Mouse (Mus musculus): ENCODE results near the gene Phlda3. TPM values are rescaled to one million over a fixed set of nuclear protein-coding genes. Genes with fewer than 3 reads are reported as not detected.
A peak's percentile ranks its signal among the peaks of the same experiment; 100 is the strongest.

Gene Phlda3
- total and polyA plus RNA-seq, 2 experiments from 2014 or later = 65.5 to 130 TPM

DNA sequence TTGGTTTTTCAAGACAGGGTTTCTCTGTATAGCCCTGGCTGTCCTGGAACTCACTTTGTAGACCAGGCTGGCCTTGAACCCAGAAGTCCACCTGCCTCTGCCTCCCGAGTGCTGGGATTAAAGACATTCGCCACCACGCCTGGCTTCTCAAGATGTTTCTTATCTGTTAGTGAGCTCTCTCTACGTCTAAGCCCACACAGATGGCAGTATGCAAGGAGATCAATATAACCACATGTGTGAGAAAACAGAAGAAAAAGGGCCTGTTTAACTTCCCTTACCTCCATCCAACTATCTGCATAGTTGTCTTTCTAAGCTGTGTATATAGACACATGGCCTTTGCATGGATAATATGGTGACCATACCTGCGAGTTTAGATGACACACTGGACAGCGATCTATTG lies 40.6 kb upstream of the Phlda3 start:
- TF ChIP-seq EP300 (IDR thresholded peaks at IDR 0.05; ENCODE audit: low read depth) (no peak), CTCF (IDR thresholded peaks at IDR 0.05; ENCODE audit: low read depth) (no peak)
- no peaks in the 10 kb centered on the region for H3K27me3 ChIP-seq (ENCODE audit: control insufficient read depth, insufficient read depth, low read length)
- 91% methylated on average over 6 of the region's 6 CpGs for WGBS
- ATAC-seq (ENCODE audit: insufficient read depth, low read depth) = no peak
- no peak overlapping the region for H3K4me3 ChIP-seq (ENCODE audit: low read depth, low read length)
- no peak overlapping the region for H3K9ac ChIP-seq (replicated peaks; ENCODE audit: low read depth, low read length)
- H3K4me2 ChIP-seq (ENCODE audit: low read depth, low read length) = no peak overlapping the region
- no peaks in the 10 kb centered on the region for H3K9me3 ChIP-seq (replicated peaks; ENCODE audit: control insufficient read depth, low read length)
- no peaks in the 10 kb centered on the region for H3K36me3 ChIP-seq (replicated peaks; ENCODE audit: control insufficient read depth, insufficient read depth, low read length)
- H3K27ac ChIP-seq (ENCODE audit: low read depth) = peak overlapping the region; percentile 31
- H3K4me1 ChIP-seq (ENCODE audit: control insufficient read depth, insufficient read depth) = peaks cover 19% of the 10 kb centered on the region
- no peak for DNase-seq (ENCODE audit: low spot score)

DNA sequence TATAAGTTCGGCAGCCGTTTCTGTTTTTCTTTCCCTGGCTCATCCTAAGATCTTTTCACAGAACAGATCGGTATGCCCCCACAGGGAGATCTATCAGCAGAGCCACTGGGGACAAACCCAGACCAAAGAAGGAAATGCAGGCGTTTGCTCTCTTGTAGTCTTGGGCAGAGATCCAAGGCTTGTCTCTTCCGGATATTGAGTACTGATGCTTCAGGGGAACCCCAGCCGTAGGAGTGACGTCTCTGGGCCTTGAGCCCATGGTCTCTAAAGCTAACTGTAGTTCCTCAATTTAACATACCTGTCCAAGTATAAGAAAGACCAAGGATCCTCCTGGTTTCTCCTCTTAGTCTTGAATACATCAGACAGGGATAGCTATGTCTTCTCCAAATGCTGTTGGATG lies 40.0 kb upstream of the Phlda3 start:
- WGBS = 21% methylated on average over 7 of the region's 7 CpGs
- Histone ChIP-seq H3K9ac (replicated peaks; ENCODE audit: low read depth, low read length) (no peak overlapping the region), H3K4me2 (ENCODE audit: low read depth, low read length) (no peak overlapping the region), H3K36me3 (replicated peaks; ENCODE audit: control insufficient read depth, insufficient read depth, low read length) (no peaks in the 10 kb centered on the region), H3K4me1 (ENCODE audit: control insufficient read depth, insufficient read depth) (peaks cover 24% of the 10 kb centered on the region), H3K9me3 (replicated peaks; ENCODE audit: control insufficient read depth, low read length) (no peaks in the 10 kb centered on the region), H3K27ac (ENCODE audit: low read depth) (peak overlapping the region; percentile 31; the same call in 1 of the 2 replicates), H3K4me3 (ENCODE audit: low read depth, low read length) (no peak overlapping the region), H3K27me3 (ENCODE audit: control insufficient read depth, insufficient read depth, low read length) (no peaks in the 10 kb centered on the region)
- ATAC-seq (ENCODE audit: insufficient read depth, low read depth) (no peak), DNase-seq (ENCODE audit: low spot score) (peak; percentile 64)
- TF ChIP-seq CTCF (IDR thresholded peaks at IDR 0.05; ENCODE audit: low read depth) (no peak), EP300 (IDR thresholded peaks at IDR 0.05; ENCODE audit: low read depth) (no peak)

DNA sequence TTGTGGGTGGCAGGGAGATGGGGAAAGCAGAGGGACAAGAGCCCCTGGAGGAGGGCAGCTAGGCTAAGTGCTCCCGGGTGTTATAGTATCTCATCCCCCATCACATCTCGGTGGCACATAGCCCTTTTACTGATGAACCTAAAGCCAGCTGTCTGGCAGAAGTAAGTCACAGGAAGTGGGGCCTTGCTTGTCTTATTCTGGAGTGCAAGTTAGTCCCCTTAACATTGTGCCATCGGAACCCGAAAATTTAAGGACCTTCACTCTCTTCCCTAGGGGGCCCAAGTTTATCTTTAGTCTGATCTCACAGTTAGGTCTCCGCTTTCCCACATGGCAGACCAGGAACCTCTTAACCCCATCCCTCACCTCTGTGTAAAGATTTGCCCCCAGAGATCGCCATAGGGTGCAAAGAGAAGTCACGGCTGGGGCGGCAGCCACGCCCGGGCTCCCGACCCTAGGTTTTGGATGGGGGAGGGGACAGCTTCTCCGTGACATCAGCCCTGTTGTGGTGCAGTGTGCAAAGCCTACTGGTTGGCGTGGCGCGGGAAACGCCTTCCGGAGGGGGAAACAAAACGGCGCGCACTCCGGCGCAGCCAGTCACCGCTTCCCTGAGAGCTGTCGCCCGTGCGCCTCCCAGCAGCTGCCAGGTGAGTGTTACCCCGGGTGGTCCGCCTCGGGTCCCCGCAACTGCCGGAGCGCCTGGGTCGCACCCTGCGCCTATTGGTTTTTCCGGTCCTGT lies 37.1 kb upstream of the Phlda3 start:
- H3K4me2 ChIP-seq (ENCODE audit: low read depth, low read length) = peak overlapping the region; percentile 69
- no peaks in the 10 kb centered on the region for H3K9me3 ChIP-seq (replicated peaks; ENCODE audit: control insufficient read depth, low read length)
- no peaks in the 10 kb centered on the region; the same call in 1 of the 2 replicates for H3K36me3 ChIP-seq (replicated peaks; ENCODE audit: control insufficient read depth, insufficient read depth, low read length)
- ATAC-seq (ENCODE audit: insufficient read depth, low read depth) (peak; percentile 88), DNase-seq (ENCODE audit: low spot score) (peak; percentile 94)
- peak overlapping the region; percentile 92 for H3K27ac ChIP-seq (ENCODE audit: low read depth)
- H3K4me1 ChIP-seq (ENCODE audit: control insufficient read depth, insufficient read depth) = peaks cover 52% of the 10 kb centered on the region
- H3K9ac ChIP-seq (replicated peaks; ENCODE audit: low read depth, low read length) = peak overlapping the region; percentile 78
- peak overlapping the region; percentile 65 for H3K4me3 ChIP-seq (ENCODE audit: low read depth, low read length)
- H3K27me3 ChIP-seq (ENCODE audit: control insufficient read depth, insufficient read depth, low read length) = no peaks in the 10 kb centered on the region
- under 1% methylated on average over 35 of the region's 35 CpGs for WGBS
- TF ChIP-seq EP300 (IDR thresholded peaks at IDR 0.05; ENCODE audit: low read depth) (peak; percentile 64), CTCF (IDR thresholded peaks at IDR 0.05; ENCODE audit: low read depth) (no peak)

DNA sequence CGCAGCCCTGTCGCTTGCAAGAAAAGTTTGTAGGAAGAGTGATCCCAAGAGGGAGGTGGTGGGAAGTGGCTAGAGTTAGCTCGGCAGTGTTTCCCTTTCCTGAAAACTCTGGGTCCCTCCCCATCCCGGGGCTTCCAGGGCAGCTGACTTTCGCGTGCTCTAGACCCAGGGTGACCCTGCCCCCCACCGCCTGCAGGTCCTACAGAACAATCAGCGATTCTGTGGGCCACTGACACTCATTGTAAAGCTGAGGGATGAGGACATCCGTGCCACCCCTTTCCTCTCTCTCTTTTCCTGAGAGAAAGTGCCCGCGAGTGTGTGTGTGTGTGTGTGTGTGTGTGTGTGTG lies 36.6 kb upstream of the Phlda3 start:
- Histone ChIP-seq H3K9me3 (replicated peaks; ENCODE audit: control insufficient read depth, low read length) (no peaks in the 10 kb centered on the region), H3K4me3 (ENCODE audit: low read depth, low read length) (peak overlapping the region; percentile 65), H3K27ac (ENCODE audit: low read depth) (peak overlapping the region; percentile 92), H3K27me3 (ENCODE audit: control insufficient read depth, insufficient read depth, low read length) (no peaks in the 10 kb centered on the region), H3K36me3 (replicated peaks; ENCODE audit: control insufficient read depth, insufficient read depth, low read length) (no peaks in the 10 kb centered on the region; the same call in 1 of the 2 replicates), H3K4me1 (ENCODE audit: control insufficient read depth, insufficient read depth) (peaks cover 57% of the 10 kb centered on the region), H3K4me2 (ENCODE audit: low read depth, low read length) (peak overlapping the region; percentile 69), H3K9ac (replicated peaks; ENCODE audit: low read depth, low read length) (peak overlapping the region; percentile 78)
- ATAC-seq (ENCODE audit: insufficient read depth, low read depth) (peak; percentile 45), DNase-seq (ENCODE audit: low spot score) (peak; percentile 67)
- TF ChIP-seq EP300 (IDR thresholded peaks at IDR 0.05; ENCODE audit: low read depth) (peak; percentile 1; the same call in 1 of the 2 replicates), CTCF (IDR thresholded peaks at IDR 0.05; ENCODE audit: low read depth) (no peak)
- under 1% methylated on average over 11 of the region's 11 CpGs for WGBS

DNA sequence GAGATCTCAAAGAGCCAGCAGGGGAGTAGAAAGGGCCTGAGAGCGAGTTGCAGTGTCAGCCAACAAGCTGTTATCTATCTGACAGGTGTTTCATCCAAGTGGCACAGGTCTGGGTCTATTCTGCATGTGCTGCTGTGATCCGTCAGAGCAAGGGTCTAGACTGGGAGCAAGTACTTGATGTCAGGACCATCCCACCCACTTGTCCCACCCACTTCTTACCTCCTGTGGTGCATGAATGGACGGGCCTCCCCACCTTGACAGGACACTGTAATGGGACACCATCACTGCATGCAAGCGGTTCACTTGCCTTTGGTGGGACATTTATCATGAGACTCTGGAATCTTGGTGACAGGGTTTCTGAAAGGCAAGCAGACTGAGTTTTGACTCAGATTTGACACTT lies 36.1 kb upstream of the Phlda3 start:
- Histone ChIP-seq H3K36me3 (replicated peaks; ENCODE audit: control insufficient read depth, insufficient read depth, low read length) (no peaks in the 10 kb centered on the region; the same call in 1 of the 2 replicates), H3K9me3 (replicated peaks; ENCODE audit: control insufficient read depth, low read length) (no peaks in the 10 kb centered on the region), H3K4me2 (ENCODE audit: low read depth, low read length) (peak overlapping the region; percentile 69), H3K4me1 (ENCODE audit: control insufficient read depth, insufficient read depth) (peaks cover 62% of the 10 kb centered on the region), H3K9ac (replicated peaks; ENCODE audit: low read depth, low read length) (peak overlapping the region; percentile 78), H3K27ac (ENCODE audit: low read depth) (peak overlapping the region; percentile 92), H3K27me3 (ENCODE audit: control insufficient read depth, insufficient read depth, low read length) (no peaks in the 10 kb centered on the region), H3K4me3 (ENCODE audit: low read depth, low read length) (peak overlapping the region; percentile 65)
- ATAC-seq (ENCODE audit: insufficient read depth, low read depth) = no peak
- no peak for TF ChIP-seq EP300 (IDR thresholded peaks at IDR 0.05; ENCODE audit: low read depth)
- TF ChIP-seq CTCF (IDR thresholded peaks at IDR 0.05; ENCODE audit: low read depth) = no peak
- DNase-seq (ENCODE audit: low spot score) = peak; percentile 59
- 0% methylated on average over 4 of the region's 4 CpGs for WGBS
